Mouse (Mus musculus) splenic B cell, adult 2 months (primary cell): Measurements from ENCODE around the gene Stk10.

Experiments used
- DNase-seq: peaks from one replicate; pipeline ENCODE4 v3.0.0-alpha.2; 2011; ENCODE audit warnings: low read depth, low spot score
- H3K27me3 ChIP-seq: 2 replicates; pipeline ENCODE4 v1.6.1; 2012; ENCODE audit warnings: mild to moderate bottlenecking, low read length, moderate library complexity, mixed read lengths; ENCODE audit not compliant: control insufficient read depth, poor library complexity, insufficient read depth, severe bottlenecking
- H3K36me3 ChIP-seq: 2 replicates; pipeline ENCODE4 v1.6.1; 2012; ENCODE audit warnings: mild to moderate bottlenecking, low read length, moderate library complexity, mixed read lengths; ENCODE audit not compliant: control insufficient read depth, poor library complexity, insufficient read depth, severe bottlenecking

Stk10 gene

GRCm38 (mm10) chr11:32642899-32643886 lies 110.1 kb downstream of the Stk10 start:
- no peak for DNase-seq
- no peaks in the 10 kb centered on the region for H3K36me3 ChIP-seq

GRCm38 (mm10) chr11:32644010-32644409 lies 110.9 kb downstream of the Stk10 start:
- DNase-seq = peak; percentile 59
- no peaks in the 10 kb centered on the region for H3K27me3 ChIP-seq

More at GRCm38 (mm10) chr11:32642899-32643886, 110.1 kb downstream of the Stk10 start:
- H3K27me3 ChIP-seq = no peaks in the 10 kb centered on the region

GRCm38 (mm10) chr11:32647265-32647664 lies 114.2 kb downstream of the Stk10 start:
- H3K27me3 ChIP-seq = no peaks in the 10 kb centered on the region

More at GRCm38 (mm10) chr11:32644010-32644409, 110.9 kb downstream of the Stk10 start:
- H3K36me3 ChIP-seq = no peaks in the 10 kb centered on the region

GRCm38 (mm10) chr11:32650236-32650749 lies 117.2 kb downstream of the Stk10 start:
- H3K27me3 ChIP-seq = no peaks in the 10 kb centered on the region
- peak; percentile 24 for DNase-seq

More at GRCm38 (mm10) chr11:32647265-32647664, 114.2 kb downstream of the Stk10 start:
- no peak for DNase-seq
- no peaks in the 10 kb centered on the region for H3K36me3 ChIP-seq

GRCm38 (mm10) chr11:32650893-32651590 lies 117.9 kb downstream of the Stk10 start:
- Histone ChIP-seq H3K27me3 (no peaks in the 10 kb centered on the region), H3K36me3 (no peaks in the 10 kb centered on the region)
- DNase-seq = no peak

More at GRCm38 (mm10) chr11:32650236-32650749, 117.2 kb downstream of the Stk10 start:
- no peaks in the 10 kb centered on the region for H3K36me3 ChIP-seq

GRCm38 (mm10) chr11:32651723-32652122 lies 118.6 kb downstream of the Stk10 start:
- Histone ChIP-seq H3K27me3 (no peaks in the 10 kb centered on the region), H3K36me3 (no peaks in the 10 kb centered on the region)
- no peak for DNase-seq

- no peak for DNase-seq
- no peaks in the 10 kb centered on the region for H3K27me3 ChIP-seq
- no peaks in the 10 kb centered on the region for H3K36me3 ChIP-seq
These were observed 129.1 kb downstream of the Stk10 start for GRCm38 (mm10) chr11:32662082-32662656.

GRCm38 (mm10) chr11:32665639-32666038 lies 132.5 kb downstream of the Stk10 start:
- H3K27me3 ChIP-seq = no peaks in the 10 kb centered on the region
- no peaks in the 10 kb centered on the region for H3K36me3 ChIP-seq
- DNase-seq = no peak

- H3K36me3 ChIP-seq = no peaks in the 10 kb centered on the region
- no peak for DNase-seq
- no peaks in the 10 kb centered on the region for H3K27me3 ChIP-seq
These were observed 133.9 kb downstream of the Stk10 start for GRCm38 (mm10) chr11:32666983-32667382.

- DNase-seq = peak; percentile 19
- Histone ChIP-seq H3K27me3 (no peaks in the 10 kb centered on the region), H3K36me3 (no peaks in the 10 kb centered on the region)
These were observed 138.4 kb downstream of the Stk10 start for GRCm38 (mm10) chr11:32671480-32671879.
